Mouse (Mus musculus) cerebellum, adult 2 months (tissue): ENCODE measurements around the gene Slc12a8. TPM values are rescaled to one million over a fixed set of nuclear protein-coding genes. Genes with fewer than 3 reads are reported as not detected.
A peak's percentile ranks its signal among the peaks of the same experiment; 100 is the strongest.

ENCODE experiments used
- DNase-seq, 2 experiments: peaks; one replicate each; pipeline ENCODE4 v3.0.0; 2021
- H3K27ac ChIP-seq: fragments of 200-500 bp; 2 replicates; pipeline ENCODE4 v1.5.1; 2012; ENCODE audit warnings: low read length, control low read depth, inconsistent platforms; ENCODE audit not compliant: insufficient read depth
- H3K27me3 ChIP-seq: fragments of 200-500 bp; 2 replicates; pipeline ENCODE4 v1.6.1; 2012; ENCODE audit warnings: inconsistent platforms, mild to moderate bottlenecking, low read length, moderate library complexity; ENCODE audit not compliant: control insufficient read depth, insufficient read depth
- H3K4me1 ChIP-seq: fragments of 200-500 bp; 2 replicates; pipeline ENCODE4 v1.6.1; 2011; ENCODE audit warnings: low read length; ENCODE audit not compliant: control insufficient read depth, insufficient read depth
- H3K4me3 ChIP-seq: fragments of 200-500 bp; replicated peaks from 2 replicates; pipeline ENCODE3; 2011; ENCODE audit warnings: mild to moderate bottlenecking, low read depth, low read length, control low read depth; ENCODE audit not compliant: insufficient read depth
- CTCF ChIP-seq: fragments of 200-500 bp; IDR thresholded peaks from 2 replicates; pipeline ENCODE4 v1.5.1; 2011; ENCODE audit warnings: low read depth, mild to moderate bottlenecking, control low read depth, low read length, moderate library complexity, borderline replicate concordance; ENCODE audit not compliant: insufficient read depth
- POLR2A ChIP-seq: fragments of 200-500 bp; IDR thresholded peaks from 2 replicates; pipeline ENCODE4 v1.6.1; 2011; ENCODE audit warnings: low read length, control low read depth, borderline replicate concordance; ENCODE audit not compliant: insufficient read depth
- WGBS: fragments of 180-500 bp; shearing (Covaris S2); methylation state at CpG from one replicate; pipeline ENCODE4 v1.1.7; 2018; 5-methylcytosine and 5-hydroxymethylcytosine counted together
- polyA plus RNA-seq: library from polyadenylated mRNA; depleted of rRNA; stranded (reverse); fragments of >200 nt; gene quantifications from 2 replicates; pipeline ENCODE4 v1.2.3, GENCODE M21; 2012

Slc12a8 gene
- polyA plus RNA-seq, 1 experiment: 4.9 TPM

GRCm38 (mm10) chr16:33612056-33612770 lies 95.1 kb downstream of the Slc12a8 start:
- Histone ChIP-seq H3K4me3 (no peak overlapping the region), H3K27me3 (no peaks in the 10 kb centered on the region), H3K27ac (no peak overlapping the region), H3K4me1 (peaks cover 5% of the 10 kb centered on the region)
- TF ChIP-seq CTCF (no peak), POLR2A (no peak)
- peak; percentile 50 to 73 for DNase-seq
- WGBS: 26% methylated on average over 6 of the region's 6 CpGs

- no peak for DNase-seq
- no peak overlapping the region for H3K27ac ChIP-seq
- no peak for TF ChIP-seq CTCF
- no peak for TF ChIP-seq POLR2A
- peaks cover 5% of the 10 kb centered on the region for H3K4me1 ChIP-seq
- H3K27me3 ChIP-seq: no peaks in the 10 kb centered on the region
- 70% methylated on average over 3 of the region's 3 CpGs for WGBS
- no peak overlapping the region for H3K4me3 ChIP-seq
These were observed 98.9 kb downstream of the Slc12a8 start for GRCm38 (mm10) chr16:33615986-33616385.

- H3K27me3 ChIP-seq: no peaks in the 10 kb centered on the region
- no peak overlapping the region for H3K27ac ChIP-seq
- WGBS: 89% methylated on average over 2 of the region's 3 CpGs
- no peak for TF ChIP-seq POLR2A
- TF ChIP-seq CTCF: no peak
- no peak overlapping the region for H3K4me3 ChIP-seq
- H3K4me1 ChIP-seq: no peaks in the 10 kb centered on the region
- DNase-seq: no peak
These were observed 104.7 kb downstream of the Slc12a8 start for GRCm38 (mm10) chr16:33621836-33622235.

GRCm38 (mm10) chr16:33624586-33624985 lies 107.5 kb downstream of the Slc12a8 start:
- 91% methylated on average over 9 of the region's 9 CpGs for WGBS
- Histone ChIP-seq H3K4me1 (no peaks in the 10 kb centered on the region), H3K4me3 (no peak overlapping the region), H3K27ac (no peak overlapping the region), H3K27me3 (no peaks in the 10 kb centered on the region)
- TF ChIP-seq CTCF (no peak), POLR2A (no peak)
- no peak for DNase-seq

- H3K4me1 ChIP-seq: no peaks in the 10 kb centered on the region
- H3K27ac ChIP-seq: no peak overlapping the region
- H3K4me3 ChIP-seq: no peak overlapping the region
- no peak for TF ChIP-seq POLR2A
- no peak for TF ChIP-seq CTCF
- no peaks in the 10 kb centered on the region for H3K27me3 ChIP-seq
- 76% methylated on average over 5 of the region's 5 CpGs for WGBS
- DNase-seq: no peak
These were observed 112.4 kb downstream of the Slc12a8 start for GRCm38 (mm10) chr16:33629539-33629938.

- no peak for DNase-seq
- Histone ChIP-seq H3K4me3 (no peak overlapping the region), H3K27me3 (no peaks in the 10 kb centered on the region), H3K27ac (no peak overlapping the region), H3K4me1 (no peaks in the 10 kb centered on the region)
- 67% methylated on average over 12 of the region's 12 CpGs for WGBS
- TF ChIP-seq CTCF (no peak), POLR2A (no peak)
These were observed 118.9 kb downstream of the Slc12a8 start for GRCm38 (mm10) chr16:33635836-33636595.

- Histone ChIP-seq H3K4me3 (no peak overlapping the region), H3K27ac (no peak overlapping the region), H3K4me1 (no peaks in the 10 kb centered on the region), H3K27me3 (no peaks in the 10 kb centered on the region)
- WGBS: 85% methylated on average over 3 of the region's 3 CpGs
- TF ChIP-seq CTCF (no peak), POLR2A (no peak)
- DNase-seq: no peak
These were observed 124.7 kb downstream of the Slc12a8 start for GRCm38 (mm10) chr16:33641779-33642178.

GRCm38 (mm10) chr16:33653116-33653515 lies 136.0 kb downstream of the Slc12a8 start:
- H3K27ac ChIP-seq: no peak overlapping the region
- TF ChIP-seq CTCF (no peak), POLR2A (no peak)
- no peaks in the 10 kb centered on the region for H3K27me3 ChIP-seq
- 93% methylated on average over 6 of the region's 6 CpGs for WGBS
- DNase-seq: no peak
- no peak overlapping the region for H3K4me3 ChIP-seq
- H3K4me1 ChIP-seq: no peaks in the 10 kb centered on the region
